Mouse (Mus musculus): ENCODE results near the gene Crispld2. TPM values are rescaled to one million over a fixed set of nuclear protein-coding genes. Genes with fewer than 3 reads are reported as not detected.

Gene Crispld2
- 117 and 122 TPM in 2 replicates for polyA plus RNA-seq (2012; rRNA removed)

DNA sequence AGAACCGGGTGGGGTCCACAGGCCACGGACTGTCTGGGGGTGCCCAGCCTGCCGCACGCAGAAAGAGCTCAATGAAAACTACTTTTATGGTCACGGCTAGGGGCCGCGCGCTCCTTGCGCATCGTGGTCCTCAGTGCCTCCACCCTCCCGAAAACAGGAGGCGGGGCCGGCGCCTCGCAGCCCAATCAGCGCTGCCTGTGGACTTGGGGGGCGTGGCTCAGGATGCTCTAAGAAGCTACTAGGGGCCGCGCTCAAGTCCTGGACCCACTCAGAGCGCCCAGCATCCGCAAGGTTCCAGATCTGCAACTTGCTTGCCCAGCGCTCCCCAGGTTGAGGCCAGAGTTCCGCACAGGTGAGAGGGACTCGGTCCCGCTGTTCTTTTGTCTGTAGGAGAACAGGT is at the start of gene Crispld2:
TSS of gene Crispld2 (plus strand) at position 190 of the 400 bp plus-strand sequence.

DNA sequence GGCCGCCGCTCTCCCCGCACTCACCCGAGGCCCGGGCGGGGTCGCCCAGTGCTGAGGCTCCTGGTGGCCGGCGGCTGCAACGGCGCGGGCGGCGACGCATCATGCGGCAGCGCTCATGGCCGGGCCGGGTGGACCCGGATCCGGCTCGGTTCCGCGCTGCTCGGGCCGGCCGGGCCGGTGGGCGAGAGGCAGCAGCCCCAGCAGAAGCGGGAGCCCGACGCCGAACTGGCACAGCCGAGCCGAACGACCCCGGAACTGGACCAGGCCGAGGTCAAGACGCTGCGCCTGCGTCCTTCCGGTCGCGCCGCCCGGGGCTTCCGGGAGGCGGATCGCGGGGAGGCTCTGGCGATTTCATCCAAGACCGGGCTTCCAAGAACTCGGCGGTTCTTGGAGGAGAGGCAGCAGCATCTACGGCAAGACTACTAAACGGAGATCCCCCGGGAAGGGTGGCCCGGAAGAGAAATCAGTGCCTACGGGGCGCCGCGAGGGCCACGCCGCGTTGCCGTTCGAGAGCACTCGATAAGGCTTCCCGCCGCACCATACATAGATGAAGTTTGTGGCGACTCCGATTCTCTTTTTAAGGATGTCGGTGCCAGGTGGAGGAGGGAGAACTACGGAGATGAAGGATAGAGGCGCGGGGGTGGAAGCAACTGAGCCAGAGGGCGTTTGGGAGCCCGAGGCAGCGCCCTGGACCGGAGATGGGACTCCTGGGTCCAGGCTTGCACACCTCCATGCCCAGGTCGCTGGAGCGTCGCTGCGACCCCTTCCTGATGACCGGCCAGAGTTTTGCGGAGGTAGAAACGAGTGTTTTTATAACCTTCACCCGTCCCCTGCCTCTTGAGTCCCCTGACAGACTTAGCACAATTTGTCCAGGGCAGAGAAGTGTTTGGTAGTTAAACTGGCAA is 109.1 kb downstream of the Crispld2 start, which contains the start of gene Zdhhc7:
TSS of gene Zdhhc7 (minus strand) at position 415 of the 905 bp plus-strand sequence.

Other genes starting within 250 kb of the Crispld2 start
- 17.2 and 17.5 TPM in 2 replicates for gene Tldc1, start 214.0 kb upstream of the Crispld2 start, polyA plus RNA-seq (2012; rRNA removed)
- 218 and 231 TPM in 2 replicates for gene Cotl1, start 151.9 kb upstream of the Crispld2 start, polyA plus RNA-seq (2012; rRNA removed)
- gene Klhl36, start 130.2 kb upstream of the Crispld2 start, polyA plus RNA-seq (2012; rRNA removed) = 52.7 and 87.2 TPM in 2 replicates
- 68.7 and 87.7 TPM in 2 replicates for gene Usp10, start 82.1 kb upstream of the Crispld2 start, polyA plus RNA-seq (2012; rRNA removed)
- 60.7 and 71.9 TPM in 2 replicates for gene Gm20388, start 81.6 kb upstream of the Crispld2 start, polyA plus RNA-seq (2012; rRNA removed)
- gene Zdhhc7, start 109.0 kb downstream of the Crispld2 start, polyA plus RNA-seq (2012; rRNA removed) = 92.3 and 100.0 TPM in 2 replicates
- 40.2 and 99.8 TPM in 2 replicates for gene 6430548M08Rik, start 121.7 kb downstream of the Crispld2 start, polyA plus RNA-seq (2012; rRNA removed)
- gene Fam92b, start 185.0 kb downstream of the Crispld2 start, polyA plus RNA-seq (2012; rRNA removed) = 11.8 and 13.6 TPM in 2 replicates
- gene Gse1, start 236.0 kb downstream of the Crispld2 start, polyA plus RNA-seq (2012; rRNA removed) = 27.9 and 34.2 TPM in 2 replicates